Mouse (Mus musculus) hindbrain, embryonic 14.5 days (tissue): ENCODE results near the gene Tbc1d21. TPM values are rescaled to one million over a fixed set of nuclear protein-coding genes. Genes with fewer than 3 reads are reported as not detected.

ENCODE experiments used
- ATAC-seq: fragments of 200-750 bp; cut with Nextera tagmentation; 2 replicates; pipeline ENCODE4 v1.8.0; 2017; ENCODE audit warnings: moderate number of reproducible peaks, mild to moderate bottlenecking, moderate TSS enrichment, moderate library complexity; ENCODE audit not compliant: low FRiP score
- DNase-seq: peaks from one replicate; pipeline ENCODE4 v3.0.0-alpha.2; 2015; ENCODE audit warnings: low spot score
- H3K27ac ChIP-seq: fragments of 300-500 bp; sonication (generic); 2 replicates; pipeline ENCODE4 v1.5.1; 2014; ENCODE audit warnings: mild to moderate bottlenecking, moderate library complexity
- H3K27me3 ChIP-seq: fragments of 300-500 bp; sonication (generic); 2 replicates; pipeline ENCODE4 v1.6.1; 2014; ENCODE audit warnings: mild to moderate bottlenecking, low read length, mixed read lengths; ENCODE audit not compliant: control insufficient read depth, insufficient read depth
- H3K36me3 ChIP-seq: fragments of 300-500 bp; sonication (generic); replicated peaks from 2 replicates; pipeline ENCODE4 v1.6.1; 2014; ENCODE audit not compliant: control insufficient read depth, insufficient read depth
- H3K4me1 ChIP-seq: fragments of 300-500 bp; sonication (generic); replicated peaks from 2 replicates; pipeline ENCODE4 v1.6.1; 2014; ENCODE audit warnings: antibody characterized with exemption, low read length, mixed read lengths; ENCODE audit not compliant: control insufficient read depth, insufficient read depth
- H3K4me2 ChIP-seq: fragments of 300-500 bp; sonication (generic); replicated peaks from 2 replicates; pipeline ENCODE4 v1.6.1; 2014; ENCODE audit warnings: mild to moderate bottlenecking, moderate library complexity
- H3K4me3 ChIP-seq: fragments of 300-500 bp; sonication (generic); replicated peaks from 2 replicates; pipeline ENCODE4 v1.5.1; 2014; ENCODE audit warnings: mild to moderate bottlenecking, low read length
- H3K9ac ChIP-seq: fragments of 300-500 bp; sonication (generic); 2 replicates; pipeline ENCODE4 v1.6.1; 2014
- H3K9me3 ChIP-seq: fragments of 300-500 bp; sonication (generic); 2 replicates; pipeline ENCODE4 v1.6.1; 2016; ENCODE audit warnings: low read length; ENCODE audit not compliant: control insufficient read depth
- WGBS: fragments of 180-500 bp; shearing (Covaris S2); extraction: QIAGEN DNeasy Blood & Tissue Kit; methylation state at CpG from one replicate; pipeline ENCODE4 v1.1.7; 2014; 5-methylcytosine and 5-hydroxymethylcytosine counted together
- polyA plus RNA-seq: library from polyadenylated mRNA; unstranded; fragments of >200 nt; fragmentation: Nextera tagmentation; extraction: Ambion mirVana; gene quantifications from 2 replicates; pipeline ENCODE4 v1.2.1, GENCODE M21; 2014

Tbc1d21 gene
- polyA plus RNA-seq: not detected in 2 replicates

DNA sequence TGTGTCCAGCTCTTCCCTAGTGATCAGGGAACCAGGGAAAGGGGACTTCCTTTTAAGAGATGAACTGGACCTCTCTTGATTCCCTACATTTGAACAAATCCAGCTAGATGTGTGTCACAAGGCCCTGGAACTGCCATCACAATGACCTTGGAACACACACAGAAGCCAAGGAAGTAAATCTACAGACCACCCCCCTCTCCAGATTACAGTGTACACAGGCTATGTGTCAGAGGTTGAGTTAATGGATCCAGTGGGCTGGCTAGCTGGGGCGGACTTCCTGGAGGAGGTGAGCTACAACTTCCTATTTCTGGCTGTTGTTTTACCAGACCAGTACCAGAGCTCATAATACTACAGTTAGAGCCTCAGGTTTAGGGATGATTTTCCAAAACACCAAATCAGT is at the start of gene Tbc1d21:
TSS of gene Tbc1d21 (minus strand) at position 101 of the 400 bp plus-strand sequence.
- no peaks in the 10 kb centered on the region for H3K36me3 ChIP-seq
- no peak for ATAC-seq

GRCm38 (mm10) chr9:58411556-58411955 is 41.3 kb upstream of the Tbc1d21 start:
- no peak overlapping the region for H3K27ac ChIP-seq
- ATAC-seq: no peak

More for the DNA sequence above, at the start of gene Tbc1d21:
- no peaks in the 10 kb centered on the region for H3K27me3 ChIP-seq
- whole genome bisulfite sequencing: 93% methylated on average over 1 of the region's 1 CpGs
- H3K27ac ChIP-seq: no peak within 1 kb of the TSS
- H3K9ac ChIP-seq: no peak within 1 kb of the TSS
- no peak for DNase-seq
- no peak within 1 kb of the TSS for H3K4me2 ChIP-seq
- peaks cover 13% of the 10 kb centered on the region for H3K4me1 ChIP-seq
- H3K4me3 ChIP-seq: no peak within 1 kb of the TSS
- no peaks in the 10 kb centered on the region for H3K9me3 ChIP-seq

DNA sequence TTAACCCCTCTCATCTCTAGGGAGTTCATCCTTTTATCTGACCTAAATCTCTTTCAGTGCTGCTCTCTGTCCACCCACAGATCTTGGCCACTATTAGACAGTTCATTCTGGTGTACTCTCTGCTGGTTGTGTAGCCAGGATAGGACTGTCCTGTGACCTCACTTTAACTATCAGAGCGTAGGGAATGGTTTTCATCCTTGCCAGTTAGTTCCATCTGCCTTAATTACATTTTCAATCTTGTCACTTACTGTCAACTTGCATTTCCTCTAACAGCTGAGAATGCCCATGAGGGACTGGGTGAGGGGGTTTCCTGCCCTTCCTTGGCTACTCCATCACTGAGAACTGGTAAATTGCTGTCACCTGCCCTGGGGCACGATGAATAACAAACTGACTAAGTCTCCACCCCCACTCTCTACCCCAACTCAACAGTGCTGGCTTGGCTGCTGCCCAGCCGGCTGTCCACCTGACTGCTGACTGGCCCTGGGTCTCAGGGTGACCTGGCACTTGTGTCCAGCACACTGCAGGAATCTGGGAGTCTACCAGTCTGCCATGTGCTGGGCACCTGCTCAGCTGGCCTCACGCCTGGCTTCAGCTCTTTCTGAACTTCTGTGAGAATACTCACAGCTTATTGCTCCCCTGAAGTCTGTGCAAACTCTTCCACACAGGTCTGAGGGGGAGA is 39.9 kb upstream of the Tbc1d21 start:
- Histone ChIP-seq H3K36me3 (no peaks in the 10 kb centered on the region), H3K9ac (no peak overlapping the region), H3K4me1 (no peaks in the 10 kb centered on the region), H3K4me2 (no peak overlapping the region), H3K27ac (no peak overlapping the region), H3K4me3 (no peak overlapping the region), H3K27me3 (no peaks in the 10 kb centered on the region), H3K9me3 (no peaks in the 10 kb centered on the region)
- DNase-seq: peak; percentile 33
- 52% methylated on average over 4 of the region's 4 CpGs for WGBS
- ATAC-seq: 0 out of 2 replicates have a peak, but pooled peaks have one; percentile 40

More at GRCm38 (mm10) chr9:58411556-58411955, 41.3 kb upstream of the Tbc1d21 start:
- H3K27me3 ChIP-seq: no peaks in the 10 kb centered on the region
- H3K4me3 ChIP-seq: no peak overlapping the region
- H3K36me3 ChIP-seq: no peaks in the 10 kb centered on the region
- no peak for DNase-seq
- peaks cover 3% of the 10 kb centered on the region; the same call in 1 of the 2 replicates for H3K4me1 ChIP-seq
- no peak overlapping the region for H3K4me2 ChIP-seq
- H3K9ac ChIP-seq: no peak overlapping the region
- 80% methylated on average over 9 of the region's 9 CpGs for WGBS
- no peaks in the 10 kb centered on the region for H3K9me3 ChIP-seq

GRCm38 (mm10) chr9:58409247-58409646 is 39.0 kb upstream of the Tbc1d21 start:
- DNase-seq (no peak), ATAC-seq (no peak)
- 64% methylated on average over 2 of the region's 2 CpGs for WGBS

DNA sequence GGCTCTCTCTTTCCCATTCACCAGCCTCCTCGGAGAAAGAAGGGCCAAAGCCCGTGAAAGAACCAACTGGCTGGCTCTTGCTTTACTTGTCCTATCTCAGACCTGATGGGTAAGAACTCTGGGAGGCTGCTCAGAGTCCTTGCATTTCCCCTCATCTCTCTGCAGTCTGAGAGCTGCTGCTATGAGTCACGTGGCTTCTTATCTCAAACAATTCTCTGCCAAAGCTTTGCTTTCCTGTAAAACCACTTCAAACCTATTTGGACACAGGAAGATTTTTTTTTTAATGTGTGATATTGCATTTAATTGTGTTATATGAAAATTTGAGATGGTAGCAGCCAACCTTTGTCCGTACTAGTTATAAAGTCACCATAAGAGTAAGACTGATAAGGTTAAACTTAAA is 34.2 kb upstream of the Tbc1d21 start:
- no peak for ATAC-seq
- H3K27ac ChIP-seq: no peak overlapping the region
- no peak for DNase-seq
- H3K4me1 ChIP-seq: no peaks in the 10 kb centered on the region
- no peak overlapping the region for H3K4me2 ChIP-seq
- H3K9me3 ChIP-seq: no peaks in the 10 kb centered on the region
- H3K27me3 ChIP-seq: no peaks in the 10 kb centered on the region
- no peak overlapping the region for H3K9ac ChIP-seq
- WGBS: 48% methylated on average over 4 of the region's 4 CpGs
- H3K36me3 ChIP-seq: no peaks in the 10 kb centered on the region
- H3K4me3 ChIP-seq: no peak overlapping the region

More at GRCm38 (mm10) chr9:58409247-58409646, 39.0 kb upstream of the Tbc1d21 start:
- Histone ChIP-seq H3K27me3 (no peaks in the 10 kb centered on the region), H3K4me1 (no peaks in the 10 kb centered on the region), H3K9ac (no peak overlapping the region), H3K36me3 (no peaks in the 10 kb centered on the region), H3K27ac (no peak overlapping the region), H3K4me3 (no peak overlapping the region), H3K9me3 (no peaks in the 10 kb centered on the region), H3K4me2 (no peak overlapping the region)

DNA sequence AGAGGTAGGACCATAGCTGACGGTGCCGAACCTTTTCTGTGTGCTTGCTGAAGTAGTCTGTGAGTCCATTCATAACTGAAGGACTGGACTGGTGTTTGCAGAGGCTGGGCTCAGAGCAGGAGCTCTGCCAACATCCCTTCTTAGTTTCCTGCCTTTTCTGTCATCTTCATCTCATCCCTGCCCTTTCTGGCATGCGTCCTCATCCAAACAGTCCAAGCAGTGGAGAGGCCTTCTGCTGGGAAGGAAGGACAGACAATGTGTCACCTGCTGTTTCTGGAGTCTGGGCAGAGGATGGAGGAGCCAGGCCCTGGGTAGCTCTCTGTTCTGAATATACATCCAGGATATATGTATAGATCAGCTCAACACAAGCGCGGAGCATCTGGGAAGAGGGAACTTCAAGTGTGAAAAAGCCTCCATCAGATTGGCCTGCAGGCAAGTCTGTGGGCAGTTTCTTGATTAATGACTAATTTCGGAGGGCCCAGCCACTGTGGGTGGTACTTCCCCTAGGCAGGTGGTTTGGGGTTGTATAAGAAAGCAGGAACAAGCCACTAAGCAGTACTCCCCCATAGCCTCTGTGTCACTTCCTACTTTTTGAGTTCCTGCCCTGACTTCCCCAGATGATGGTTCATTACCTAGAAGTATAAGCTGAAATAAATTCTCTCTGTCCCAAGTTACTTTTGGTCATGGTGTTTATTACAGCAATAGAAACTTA is 31.3 kb upstream of the Tbc1d21 start:
- no peak for DNase-seq
- WGBS: 87% methylated on average over 6 of the region's 6 CpGs
- H3K9ac ChIP-seq: no peak overlapping the region
- no peak overlapping the region for H3K4me2 ChIP-seq
- no peaks in the 10 kb centered on the region for H3K36me3 ChIP-seq
- no peak overlapping the region for H3K27ac ChIP-seq
- no peak for ATAC-seq
- H3K4me1 ChIP-seq: 0 out of 2 replicates have a peak, but pooled peaks cover 4% of the 10 kb centered on the region
- no peaks in the 10 kb centered on the region for H3K9me3 ChIP-seq
- no peak overlapping the region for H3K4me3 ChIP-seq
- H3K27me3 ChIP-seq: no peaks in the 10 kb centered on the region

GRCm38 (mm10) chr9:58399609-58400008 is 29.4 kb upstream of the Tbc1d21 start:
- Histone ChIP-seq H3K27ac (no peak overlapping the region), H3K9ac (no peak overlapping the region), H3K4me3 (no peak overlapping the region), H3K27me3 (no peaks in the 10 kb centered on the region), H3K4me1 (0 out of 2 replicates have a peak, but pooled peaks cover 4% of the 10 kb centered on the region), H3K4me2 (no peak overlapping the region), H3K36me3 (no peaks in the 10 kb centered on the region), H3K9me3 (no peaks in the 10 kb centered on the region)
- WGBS: 33% methylated on average over 5 of the region's 5 CpGs
- DNase-seq: no peak
- no peak for ATAC-seq

DNA sequence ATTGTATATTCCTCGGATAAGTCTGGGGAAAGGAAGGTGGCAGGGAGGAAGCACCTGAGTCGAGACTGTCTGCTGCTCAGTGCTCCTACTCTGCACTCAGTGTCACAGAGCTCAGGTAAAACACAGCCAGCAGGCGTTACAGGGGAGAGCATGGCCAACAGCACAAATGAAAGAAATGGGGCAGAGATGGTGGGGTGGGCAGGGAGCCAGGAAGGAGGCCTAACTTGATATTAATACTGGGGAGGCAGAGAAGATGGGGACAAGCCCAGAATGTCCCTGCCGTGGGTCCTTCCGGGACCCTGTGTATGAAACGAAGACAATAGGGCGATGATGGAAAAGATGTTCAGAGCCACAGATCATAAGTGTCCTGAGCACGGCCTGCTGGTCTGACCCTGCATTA is 24.4 kb upstream of the Tbc1d21 start:
- H3K9ac ChIP-seq: no peak overlapping the region
- H3K9me3 ChIP-seq: no peaks in the 10 kb centered on the region
- ATAC-seq (no peak), DNase-seq (no peak)
- H3K4me3 ChIP-seq: no peak overlapping the region
- 0 out of 2 replicates have a peak, but pooled peaks cover 4% of the 10 kb centered on the region for H3K4me1 ChIP-seq
- no peak overlapping the region for H3K4me2 ChIP-seq
- no peak overlapping the region for H3K27ac ChIP-seq
- no peaks in the 10 kb centered on the region for H3K36me3 ChIP-seq
- 80% methylated on average over 8 of the region's 8 CpGs for WGBS
- no peaks in the 10 kb centered on the region for H3K27me3 ChIP-seq

DNA sequence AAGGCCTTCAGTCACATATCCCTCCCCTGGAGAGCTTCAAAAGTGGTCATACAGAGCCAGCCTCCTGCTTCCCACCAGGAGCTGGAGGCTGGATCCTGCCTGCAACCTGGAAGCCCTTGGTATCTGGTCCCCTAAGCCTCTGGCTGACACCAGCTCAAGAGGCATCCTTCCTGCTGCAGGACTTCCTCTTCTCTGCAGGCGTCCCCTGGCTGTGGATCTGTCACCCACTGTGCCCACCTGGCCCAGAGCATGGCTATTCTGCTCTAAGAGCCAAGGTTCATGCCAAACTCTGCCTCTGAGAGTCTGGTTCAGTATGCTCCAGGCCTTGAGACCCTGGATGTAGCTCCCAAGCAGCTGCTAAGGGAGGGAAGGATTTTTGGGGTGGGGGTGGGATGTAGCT is 23.6 kb upstream of the Tbc1d21 start:
- no peaks in the 10 kb centered on the region for H3K27me3 ChIP-seq
- 0 out of 2 replicates have a peak, but pooled peaks cover 3% of the 10 kb centered on the region for H3K4me1 ChIP-seq
- no peak overlapping the region for H3K4me3 ChIP-seq
- 56% methylated on average over 1 of the region's 1 CpGs for WGBS
- ATAC-seq: no peak
- no peak for DNase-seq
- no peak overlapping the region for H3K4me2 ChIP-seq
- H3K27ac ChIP-seq: no peak overlapping the region
- H3K36me3 ChIP-seq: no peaks in the 10 kb centered on the region
- H3K9me3 ChIP-seq: no peaks in the 10 kb centered on the region
- no peak overlapping the region for H3K9ac ChIP-seq
